Mouse (Mus musculus) thymus, postnatal 25 days (tissue): ENCODE results near the gene Tmem100.

Experiments used
- DNase-seq: peaks from one replicate; pipeline ENCODE4 v3.0.0; 2022

Gene Tmem100

DNA sequence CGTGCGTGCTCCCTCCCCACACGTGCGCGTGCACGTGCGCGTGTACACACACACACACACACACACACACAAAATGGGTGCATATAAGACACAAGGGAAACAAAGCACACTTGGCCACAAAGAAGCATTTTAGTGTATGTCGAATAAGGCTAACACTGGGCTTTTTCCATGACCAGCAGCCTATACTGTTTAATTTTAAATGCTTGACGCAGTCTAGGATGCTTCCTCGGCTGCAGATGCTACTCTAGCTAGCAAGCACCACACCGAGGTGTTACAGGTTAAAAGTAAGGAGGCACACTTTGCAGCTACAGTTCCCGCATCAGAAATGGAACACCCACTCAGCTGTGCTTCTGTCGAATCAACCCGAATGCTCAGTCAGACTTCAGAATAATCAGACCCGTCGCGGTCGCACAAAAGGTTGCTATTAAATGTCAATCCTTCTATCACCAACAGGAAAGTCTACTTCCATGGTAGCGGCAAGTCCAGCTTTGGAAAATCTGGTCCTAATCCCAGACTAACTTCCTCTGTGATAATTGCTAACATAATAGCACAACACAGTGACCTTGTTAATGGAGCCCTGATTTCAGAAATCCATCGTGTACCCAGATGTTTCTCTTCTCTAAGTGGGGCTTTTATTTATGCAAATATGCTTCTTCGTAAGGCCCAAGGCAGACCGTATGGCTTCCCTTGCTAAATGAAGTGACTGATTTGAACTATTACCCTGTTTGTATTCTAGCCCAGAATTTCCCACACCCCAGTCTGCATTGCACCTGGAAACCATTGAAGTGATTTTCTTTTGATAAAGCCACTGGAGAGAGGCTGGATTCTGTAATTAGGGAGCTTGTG is 36.5 kb downstream of the Tmem100 start:
- no peak for DNase-seq

DNA sequence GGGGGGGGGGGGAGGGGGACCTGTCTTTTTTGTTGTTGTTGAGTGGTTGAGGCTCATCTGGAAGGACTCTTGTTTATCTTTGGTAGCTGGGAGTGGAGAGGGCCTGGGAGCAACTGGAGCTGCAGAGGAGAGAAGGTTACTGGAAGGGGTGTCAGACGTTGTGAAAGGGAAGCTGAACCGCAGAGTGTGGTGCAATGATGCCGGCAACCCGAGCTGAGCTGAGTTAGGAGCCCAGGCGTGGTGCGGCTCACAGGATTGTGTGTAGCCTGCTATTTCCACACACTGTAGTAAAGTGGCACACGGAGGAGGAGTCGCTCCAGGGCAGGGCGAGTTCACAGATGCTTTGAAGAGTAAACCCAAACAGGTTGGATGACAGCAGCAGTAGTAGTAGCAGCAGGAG is 41.6 kb downstream of the Tmem100 start:
- DNase-seq: no peak

DNA sequence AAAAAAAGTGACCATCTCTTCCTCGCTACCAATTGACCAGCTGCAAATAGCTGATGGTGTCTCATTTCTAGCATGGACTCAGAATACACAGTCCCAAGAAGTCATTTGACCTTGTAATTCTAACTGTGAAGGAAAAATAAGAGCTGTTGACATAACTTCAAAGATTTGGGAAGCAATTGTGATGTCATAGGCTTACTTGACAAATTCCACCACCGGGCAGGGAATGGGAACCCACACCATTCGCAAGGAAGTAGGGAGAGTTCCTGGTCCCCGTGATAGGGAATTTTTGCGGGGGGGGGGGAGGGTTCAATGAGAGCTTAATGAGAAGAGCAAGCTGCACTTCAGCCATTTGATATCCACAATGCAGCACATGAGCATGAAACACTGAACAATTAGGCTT is 43.1 kb downstream of the Tmem100 start:
- DNase-seq: no peak

DNA sequence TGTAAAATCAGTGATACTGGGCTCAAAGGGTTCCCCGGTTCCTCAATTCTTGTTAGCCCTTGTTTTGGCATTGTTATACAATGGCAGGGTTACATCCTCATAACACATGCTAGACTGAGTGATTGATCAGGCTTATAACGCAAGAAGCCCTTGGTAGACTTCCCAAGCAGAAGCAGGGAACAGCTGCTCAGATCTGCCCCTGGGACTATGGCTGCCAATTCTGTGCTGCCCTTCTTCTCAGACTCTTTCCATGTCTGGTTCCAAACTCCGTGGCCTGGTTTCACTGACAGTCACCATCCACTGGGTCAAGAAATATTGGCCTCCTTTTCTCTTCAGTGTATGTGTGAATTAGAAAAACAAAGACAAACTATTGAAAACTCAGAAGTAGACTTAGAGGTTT is 46.5 kb downstream of the Tmem100 start:
- no peak for DNase-seq

DNA sequence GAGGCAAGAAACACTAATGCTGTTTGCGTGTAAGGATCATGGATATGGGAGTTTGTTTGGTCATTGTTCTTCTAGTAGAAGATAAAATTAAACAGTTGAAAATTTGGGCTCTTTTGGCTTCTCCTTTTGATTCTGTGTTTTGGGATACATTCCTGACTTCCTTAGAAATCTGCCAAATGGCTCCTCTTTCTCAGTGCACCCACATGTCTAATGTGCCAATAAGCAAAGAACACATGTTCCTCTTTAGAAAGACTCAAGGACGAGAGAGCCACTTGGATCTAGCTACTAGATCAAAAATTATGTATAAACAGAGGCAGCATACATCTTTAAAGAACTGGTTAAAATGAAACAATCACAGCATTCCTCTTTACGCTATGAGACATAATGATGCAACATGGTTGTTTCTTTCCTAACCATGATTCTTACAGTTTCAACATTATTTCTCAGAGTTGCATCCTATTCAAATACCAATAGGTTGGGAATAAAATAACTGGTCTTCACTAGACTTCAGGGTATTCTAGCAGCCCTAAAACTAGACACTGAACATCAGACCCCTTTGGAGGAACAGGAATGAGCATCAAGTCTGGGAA is 50.6 kb downstream of the Tmem100 start:
- DNase-seq: no peak

DNA sequence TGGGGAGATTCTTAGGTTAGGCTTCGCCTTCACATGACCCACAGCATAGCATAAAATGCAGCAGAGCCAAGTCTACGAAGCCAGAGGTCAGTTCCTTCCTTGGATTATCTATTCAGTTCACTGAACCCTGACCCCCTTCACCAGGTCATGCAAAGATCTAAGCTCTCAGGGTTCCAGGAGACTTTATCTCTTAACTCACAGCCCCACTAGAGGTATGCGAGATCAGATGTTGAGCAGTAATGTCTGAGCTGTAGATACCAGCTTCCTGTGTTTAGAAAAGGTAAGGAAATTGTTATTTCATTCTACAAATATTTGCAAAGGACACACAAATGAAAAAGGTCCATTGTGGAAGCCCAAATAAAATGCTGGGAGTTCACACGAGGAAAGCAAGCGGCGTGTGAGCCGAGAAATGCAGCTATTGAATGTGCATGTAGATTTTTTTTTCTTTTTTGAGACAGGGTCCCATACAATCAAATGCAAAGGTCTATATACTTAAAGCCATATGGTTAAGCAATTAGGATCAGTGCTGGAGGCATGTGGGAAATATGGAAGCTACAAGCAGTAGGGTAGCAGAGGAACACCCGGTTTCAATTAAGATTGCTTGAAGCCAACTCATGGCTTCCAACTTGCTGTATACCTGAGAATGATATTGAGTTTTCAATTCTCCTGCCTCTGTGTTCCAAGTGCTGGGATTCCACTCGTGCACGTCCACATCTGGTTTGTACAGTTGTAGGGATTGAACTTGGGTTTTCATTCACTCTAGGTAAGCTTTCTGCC is 51.9 kb downstream of the Tmem100 start:
- no peak for DNase-seq

DNA sequence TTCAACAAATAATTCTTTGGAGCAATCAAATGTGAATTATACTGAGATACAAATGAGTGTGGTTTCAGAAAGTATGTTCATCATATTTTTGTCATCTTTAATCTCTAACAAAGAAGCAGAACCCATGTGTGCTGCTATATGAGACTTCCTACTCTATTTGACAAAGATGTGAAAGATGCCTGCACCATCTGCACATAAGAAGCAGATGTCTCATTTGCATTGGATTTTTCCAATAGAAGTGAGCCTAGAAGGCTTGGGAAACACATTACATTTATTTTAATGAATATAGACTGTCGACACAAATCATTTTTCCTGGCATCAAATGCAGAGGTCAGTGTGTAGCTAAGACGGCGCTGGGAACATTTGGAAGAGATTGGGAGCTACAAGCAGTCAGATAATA is 52.9 kb downstream of the Tmem100 start:
- DNase-seq: no peak

DNA sequence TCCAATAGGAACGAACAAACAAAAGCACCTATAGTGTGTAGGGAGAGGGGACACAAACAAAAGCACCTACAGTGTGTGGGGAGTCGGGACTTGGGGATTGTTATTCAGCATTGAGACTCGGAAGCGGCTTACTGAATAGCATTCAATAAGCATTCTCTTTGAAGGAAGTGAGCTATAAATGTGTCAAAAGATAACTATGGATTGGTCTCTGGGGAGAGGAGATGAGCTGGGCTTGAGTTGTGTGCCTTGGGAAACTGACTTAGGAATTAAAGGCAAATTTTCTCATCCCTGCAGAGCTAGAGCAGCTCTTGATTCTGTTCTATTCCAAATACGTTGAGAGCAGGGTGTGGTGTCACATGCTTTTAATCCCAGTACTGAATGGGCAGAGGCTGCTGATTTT is 54.0 kb downstream of the Tmem100 start:
- no peak for DNase-seq
